Comparison of ENCODE assay signal across 27 mouse cellular contexts in genomic region chr15:63238601-63239000, GRCm38 (mm10).
DNase-seq lines count a peak whose midpoint lies in the region.
"Had no signal": no experiment of that assay in that cellular context is flagged by ENCODE, and none has a peak within 500 bp of the region (broad histone marks: within the 10 kb centered on the region; RNA-seq: fewer than 3 reads in every experiment).

No protein-coding gene starts in this region.

- 77% methylated on average over 3 of the region's 3 CpGs for WGBS in midbrain, embryonic 10.5 days

- H3K27ac ChIP-seq in midbrain, embryonic 10.5 days (replicated peaks) = no peak overlapping the region
- H3K27ac ChIP-seq: embryonic facial prominence, embryonic 10.5 days; embryonic facial prominence, embryonic 13.5 days; forebrain, embryonic 10.5 days; forebrain, embryonic 13.5 days; heart, embryonic 15.5 days; hindbrain, embryonic 10.5 days; hindbrain, embryonic 13.5 days had no signal

- no peaks in the 10 kb centered on the region for H3K4me1 ChIP-seq in midbrain, embryonic 10.5 days
- H3K4me1 ChIP-seq: embryonic facial prominence, embryonic 10.5 days; embryonic facial prominence, embryonic 13.5 days; forebrain, embryonic 10.5 days; forebrain, embryonic 13.5 days; heart, embryonic 12.5 days; heart, embryonic 15.5 days; hindbrain, embryonic 10.5 days; hindbrain, embryonic 13.5 days had no signal

- H3K9me3 ChIP-seq in midbrain, embryonic 10.5 days (replicated peaks) = no peaks in the 10 kb centered on the region
- H3K9me3 ChIP-seq: embryonic facial prominence, embryonic 10.5 days; embryonic facial prominence, embryonic 13.5 days; forebrain, embryonic 10.5 days; forebrain, embryonic 13.5 days; heart, embryonic 12.5 days; heart, embryonic 15.5 days; hindbrain, embryonic 10.5 days; hindbrain, embryonic 13.5 days had no signal

- no peaks in the 10 kb centered on the region for H3K36me3 ChIP-seq in midbrain, embryonic 10.5 days
- H3K36me3 ChIP-seq: embryonic facial prominence, embryonic 10.5 days; embryonic facial prominence, embryonic 13.5 days; forebrain, embryonic 10.5 days; heart, embryonic 12.5 days; heart, embryonic 15.5 days; hindbrain, embryonic 10.5 days; hindbrain, embryonic 13.5 days had no signal

- H3K27me3 ChIP-seq in midbrain, embryonic 10.5 days (ENCODE audit: low read depth, poor library complexity, severe bottlenecking) = no peaks in the 10 kb centered on the region
- H3K27me3 ChIP-seq: embryonic facial prominence, embryonic 13.5 days; forebrain, embryonic 13.5 days; heart, embryonic 12.5 days; heart, embryonic 15.5 days; hindbrain, embryonic 13.5 days; Patski had no signal

- H3K4me3 ChIP-seq in midbrain, embryonic 10.5 days = no peak overlapping the region
- H3K4me3 ChIP-seq: embryonic facial prominence, embryonic 10.5 days; embryonic facial prominence, embryonic 13.5 days; erythroblast, embryonic 14.5 days; forebrain, embryonic 10.5 days; forebrain, embryonic 13.5 days; heart, embryonic 12.5 days; heart, embryonic 15.5 days; hindbrain, embryonic 10.5 days; hindbrain, embryonic 13.5 days had no signal

- DNase-seq in layer of hippocampus, adult 11-12 months (ENCODE audit: low spot score) = peak; percentile 4
- no peak for DNase-seq in layer of hippocampus, postnatal 36 days
- DNase-seq in lung, postnatal 10 days = peak; percentile 12
- no peak for DNase-seq in lung, postnatal 4 days
- peak; percentile 5 for DNase-seq in adipocyte (ENCODE audit: low spot score)
- no peak for DNase-seq in midbrain, embryonic 10.5 days (ENCODE audit: low spot score)
- DNase-seq in ovary, postnatal 36 days (ENCODE audit: low spot score) = no peak
- DNase-seq: adrenal gland, adult 2 months; adrenal gland, postnatal 14 days; cerebellum, adult 11-12 months; cerebellum, adult 8-10 months; cerebellum, postnatal 10 days; cerebellum, postnatal 36 days; embryo, embryonic 11 days; gastrocnemius, postnatal 25 days; heart, adult 18-20 months; heart, postnatal 36 days had no signal

Comparison
In these comparisons a context has a peak if more than half of its experiments do, and no peak if none do; other contexts are left out.
1. DNase-seq: peak in layer of hippocampus, adult 11-12 months (single experiment), lung, postnatal 10 days (single experiment) and adipocyte (single experiment); none in layer of hippocampus, postnatal 36 days (0 of 2), lung, postnatal 4 days (0 of 2), midbrain, embryonic 10.5 days (single experiment) and ovary, postnatal 36 days (single experiment).